Mouse (Mus musculus): Measurements from ENCODE around the gene Zfp53. TPM values are rescaled to one million over a fixed set of nuclear protein-coding genes. Genes with fewer than 3 reads are reported as not detected.
A peak's percentile ranks its signal among the peaks of the same experiment; 100 is the strongest.

Gene Zfp53
- total and polyA plus RNA-seq, 2 experiments from 2014 or later: 6.2 to 11.3 TPM

- Histone ChIP-seq H3K27ac (ENCODE audit: low read depth, low read length) (no peak overlapping the region), H3K9ac (no peak overlapping the region), H3K4me2 (ENCODE audit: low read depth) (no peak overlapping the region), H3K9me3 (ENCODE audit: low read length) (no peaks in the 10 kb centered on the region), H3K4me3 (ENCODE audit: low read depth, low read length) (no peak overlapping the region), H3K36me3 (ENCODE audit: insufficient read depth) (no peaks in the 10 kb centered on the region), H3K4me1 (ENCODE audit: insufficient read depth) (peaks cover under 1% of the 10 kb centered on the region; the same call in 1 of the 2 replicates), H3K27me3 (ENCODE audit: insufficient read depth, low read length) (no peaks in the 10 kb centered on the region)
- TF ChIP-seq CTCF (IDR thresholded peaks at IDR 0.05; ENCODE audit: low read depth): no peak
- ATAC-seq (no peak), DNase-seq (no peak)
Observed at GRCm38 (mm10) chr17:21526270-21526669, 37.5 kb downstream of the Zfp53 start.

GRCm38 (mm10) chr17:21530645-21531330 is 42.0 kb downstream of the Zfp53 start:
- WGBS: 70% methylated on average over 5 of the region's 5 CpGs
- peaks cover 8% of the 10 kb centered on the region; the same call in 1 of the 2 replicates for H3K4me1 ChIP-seq (ENCODE audit: insufficient read depth)

GRCm38 (mm10) chr17:21531621-21532020 is 42.8 kb downstream of the Zfp53 start:
- DNase-seq: no peak

More at GRCm38 (mm10) chr17:21530645-21531330, 42.0 kb downstream of the Zfp53 start:
- ATAC-seq (no peak), DNase-seq (no peak)
- Histone ChIP-seq H3K27me3 (ENCODE audit: insufficient read depth, low read length) (no peaks in the 10 kb centered on the region), H3K36me3 (ENCODE audit: insufficient read depth) (no peaks in the 10 kb centered on the region), H3K4me2 (ENCODE audit: low read depth) (no peak overlapping the region), H3K9ac (no peak overlapping the region), H3K4me3 (ENCODE audit: low read depth, low read length) (no peak overlapping the region), H3K9me3 (ENCODE audit: low read length) (no peaks in the 10 kb centered on the region), H3K27ac (ENCODE audit: low read depth, low read length) (no peak overlapping the region)
- no peak for TF ChIP-seq CTCF (IDR thresholded peaks at IDR 0.05; ENCODE audit: low read depth)

GRCm38 (mm10) chr17:21532101-21532951 is 43.5 kb downstream of the Zfp53 start:
- Histone ChIP-seq H3K9ac (peak overlapping the region; percentile 97), H3K4me3 (ENCODE audit: low read depth, low read length) (peak overlapping the region; percentile 86), H3K36me3 (ENCODE audit: insufficient read depth) (no peaks in the 10 kb centered on the region), H3K9me3 (ENCODE audit: low read length) (no peaks in the 10 kb centered on the region), H3K4me2 (ENCODE audit: low read depth) (peak overlapping the region; percentile 72), H3K27me3 (ENCODE audit: insufficient read depth, low read length) (no peaks in the 10 kb centered on the region), H3K27ac (ENCODE audit: low read depth, low read length) (peak overlapping the region; percentile 95), H3K4me1 (ENCODE audit: insufficient read depth) (peaks cover 8% of the 10 kb centered on the region; the same call in 1 of the 2 replicates)
- DNase-seq: peak; percentile 88
- TF ChIP-seq CTCF (IDR thresholded peaks at IDR 0.05; ENCODE audit: low read depth): peak; percentile 42
- 2% methylated on average over 54 of the region's 54 CpGs for WGBS
- peak; percentile 91 for ATAC-seq

More at GRCm38 (mm10) chr17:21531621-21532020, 42.8 kb downstream of the Zfp53 start:
- Histone ChIP-seq H3K4me1 (ENCODE audit: insufficient read depth) (peaks cover 8% of the 10 kb centered on the region; the same call in 1 of the 2 replicates), H3K9ac (peak overlapping the region; percentile 97), H3K4me3 (ENCODE audit: low read depth, low read length) (peak overlapping the region; percentile 86), H3K27me3 (ENCODE audit: insufficient read depth, low read length) (no peaks in the 10 kb centered on the region), H3K4me2 (ENCODE audit: low read depth) (peak overlapping the region; percentile 72), H3K27ac (ENCODE audit: low read depth, low read length) (peak overlapping the region; percentile 95), H3K36me3 (ENCODE audit: insufficient read depth) (no peaks in the 10 kb centered on the region), H3K9me3 (ENCODE audit: low read length) (no peaks in the 10 kb centered on the region)
- ATAC-seq: no peak
- WGBS: 54% methylated on average over 5 of the region's 5 CpGs
- TF ChIP-seq CTCF (IDR thresholded peaks at IDR 0.05; ENCODE audit: low read depth): no peak

- H3K27me3 ChIP-seq (ENCODE audit: insufficient read depth, low read length): no peaks in the 10 kb centered on the region
- ATAC-seq (no peak), DNase-seq (no peak)
- H3K4me1 ChIP-seq (ENCODE audit: insufficient read depth): peaks cover 8% of the 10 kb centered on the region; the same call in 1 of the 2 replicates
- H3K4me2 ChIP-seq (ENCODE audit: low read depth): no peak overlapping the region
- H3K4me3 ChIP-seq (ENCODE audit: low read depth, low read length): no peak overlapping the region
- no peak overlapping the region for H3K9ac ChIP-seq
- no peaks in the 10 kb centered on the region for H3K36me3 ChIP-seq (ENCODE audit: insufficient read depth)
- H3K9me3 ChIP-seq (ENCODE audit: low read length): no peaks in the 10 kb centered on the region
- no peak for TF ChIP-seq CTCF (IDR thresholded peaks at IDR 0.05; ENCODE audit: low read depth)
- no peak overlapping the region for H3K27ac ChIP-seq (ENCODE audit: low read depth, low read length)
- 93% methylated on average over 1 of the region's 1 CpGs for WGBS
Observed at GRCm38 (mm10) chr17:21533961-21534360, 45.2 kb downstream of the Zfp53 start.

- ATAC-seq (peak; percentile 38), DNase-seq (peak; percentile 85)
- TF ChIP-seq CTCF (IDR thresholded peaks at IDR 0.05; ENCODE audit: low read depth): peak; percentile 86
- H3K4me2 ChIP-seq (ENCODE audit: low read depth): no peak overlapping the region; the same call in 1 of the 2 replicates
- peaks cover 8% of the 10 kb centered on the region; the same call in 1 of the 2 replicates for H3K4me1 ChIP-seq (ENCODE audit: insufficient read depth)
- no peak overlapping the region for H3K9ac ChIP-seq
- no peaks in the 10 kb centered on the region for H3K9me3 ChIP-seq (ENCODE audit: low read length)
- H3K27me3 ChIP-seq (ENCODE audit: insufficient read depth, low read length): no peaks in the 10 kb centered on the region
- H3K4me3 ChIP-seq (ENCODE audit: low read depth, low read length): no peak overlapping the region
- WGBS: 17% methylated on average over 4 of the region's 4 CpGs
- H3K27ac ChIP-seq (ENCODE audit: low read depth, low read length): 0 out of 2 replicates have a peak overlapping the region, but pooled peaks have one; percentile 9
- H3K36me3 ChIP-seq (ENCODE audit: insufficient read depth): no peaks in the 10 kb centered on the region
Observed at GRCm38 (mm10) chr17:21534460-21535095, 45.8 kb downstream of the Zfp53 start.

Measured in forebrain, postnatal 0 days (tissue).